Mouse (Mus musculus): ENCODE data around the gene Ppp2r3c. TPM values are rescaled to one million over a fixed set of nuclear protein-coding genes. Genes with fewer than 3 reads are reported as not detected.
"Not testable (repeated sequence)": the region's sequence is repeated elsewhere in the genome, so short reads cannot be mapped to it uniquely, and the experiment has no call there.

The Ppp2r3c gene
- polyA plus RNA-seq, 1 experiment from 2014 or later, result 24.2 TPM

DNA sequence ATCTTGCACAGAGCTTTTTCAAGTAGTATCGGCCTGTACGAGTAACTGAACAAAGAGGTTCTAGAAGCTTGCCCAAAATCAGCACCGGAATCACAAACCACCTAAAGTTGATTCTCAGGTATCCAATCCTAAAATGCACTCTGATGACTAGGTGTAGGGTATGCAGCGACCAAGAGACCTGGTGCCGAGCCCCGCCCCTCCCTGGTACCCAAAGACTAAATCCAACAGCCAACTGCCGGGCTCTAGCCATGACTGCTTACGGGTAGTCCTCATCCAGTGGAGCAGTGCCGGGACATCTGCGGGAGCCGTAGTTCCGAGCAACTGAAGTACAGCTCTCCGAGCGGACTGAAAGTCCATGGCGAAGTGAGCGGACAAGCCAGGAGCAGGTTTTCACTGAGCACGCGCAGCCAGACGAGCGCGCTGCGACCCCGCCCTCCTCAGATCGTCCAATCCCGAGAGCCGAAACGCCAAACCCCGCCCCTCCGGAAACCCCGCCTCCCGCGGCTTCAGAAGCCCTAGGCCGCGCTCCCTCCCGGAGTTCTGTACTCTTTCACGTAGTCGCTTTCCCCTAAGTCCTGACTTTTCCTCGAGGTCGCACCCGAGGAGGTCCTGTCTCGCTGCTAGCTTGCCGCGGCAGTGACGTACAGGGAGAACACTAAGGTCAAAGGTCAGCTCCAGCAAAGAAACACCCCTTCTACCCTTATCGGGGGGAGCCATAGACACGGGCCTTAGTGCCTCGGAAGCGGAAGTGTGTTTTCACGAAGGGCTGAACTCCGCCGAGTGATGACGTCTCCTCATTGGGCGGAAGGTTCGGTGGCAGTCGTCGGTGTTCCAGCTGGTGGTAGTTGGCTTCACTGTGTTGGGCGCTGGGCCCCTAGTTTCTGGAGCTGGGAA lies 72.9 kb downstream of the Ppp2r3c start, which contains the start of gene Srp54c:
TSS of gene Srp54c (plus strand) at position 543 of the 894 bp plus-strand sequence.
- not testable (repeated sequence) for DNase-seq (ENCODE audit: low spot score); H3K36me3 ChIP-seq (replicated peaks; ENCODE audit: control insufficient read depth, insufficient read depth); H3K9me3 ChIP-seq (ENCODE audit: control insufficient read depth, low read length); H3K27ac ChIP-seq; H3K9ac ChIP-seq; H3K27me3 ChIP-seq (ENCODE audit: control insufficient read depth, insufficient read depth, low read length); H3K4me1 ChIP-seq (replicated peaks; ENCODE audit: control insufficient read depth, insufficient read depth, low read length)
- ATAC-seq (ENCODE audit: low FRiP score), result peak; percentile 99
- WGBS, result no CpG with 5 or more reads among the region's 57 CpGs
- H3K4me3 ChIP-seq (replicated peaks; ENCODE audit: low read length), result peak within 1 kb of the TSS; percentile 29
- H3K4me2 ChIP-seq (replicated peaks), result peak within 1 kb of the TSS; percentile 31; the same call in 1 of the 2 replicates

Other genes starting within 250 kb of the Ppp2r3c start
- 26.6 and 27.5 TPM in 2 replicates for gene 2700097O09Rik, start 222.9 kb downstream of the Ppp2r3c start, polyA plus RNA-seq (2014; fragmentation: Nextera tagmentation; extraction: Ambion mirVana)
- 210 and 219 TPM in 2 replicates for gene Srp54a, start 222.7 kb downstream of the Ppp2r3c start, polyA plus RNA-seq (2014; fragmentation: Nextera tagmentation; extraction: Ambion mirVana)
- 57.2 and 63.6 TPM in 2 replicates for gene Fam177a, start 178.5 kb downstream of the Ppp2r3c start, polyA plus RNA-seq (2014; fragmentation: Nextera tagmentation; extraction: Ambion mirVana)
- 70.5 and 73.5 TPM in 2 replicates for gene Srp54b, start 147.9 kb downstream of the Ppp2r3c start, polyA plus RNA-seq (2014; fragmentation: Nextera tagmentation; extraction: Ambion mirVana)
- gene 1700047I17Rik2, start 103.4 kb downstream of the Ppp2r3c start, polyA plus RNA-seq (2014; fragmentation: Nextera tagmentation; extraction: Ambion mirVana), result not detected in 2 replicates
- gene Srp54c, start 72.8 kb downstream of the Ppp2r3c start, polyA plus RNA-seq (2014; fragmentation: Nextera tagmentation; extraction: Ambion mirVana), result 80.3 and 91.3 TPM in 2 replicates
- 7.9 and 10.7 TPM in 2 replicates for gene 1110008L16Rik, start 3.4 kb downstream of the Ppp2r3c start, polyA plus RNA-seq (2014; fragmentation: Nextera tagmentation; extraction: Ambion mirVana)
- 403 and 442 TPM in 2 replicates for gene Psma6, start 81.2 kb upstream of the Ppp2r3c start, polyA plus RNA-seq (2014; fragmentation: Nextera tagmentation; extraction: Ambion mirVana)
- gene Nfkbia, start 189.6 kb upstream of the Ppp2r3c start, polyA plus RNA-seq (2014; fragmentation: Nextera tagmentation; extraction: Ambion mirVana), result 59.7 and 63.9 TPM in 2 replicates